Mouse (Mus musculus) spleen, adult 2 months (tissue): Measurements from ENCODE around the gene Olfr212. TPM values are rescaled to one million over a fixed set of nuclear protein-coding genes. Genes with fewer than 3 reads are reported as not detected.
"Not testable (repeated sequence)": the region's sequence is repeated elsewhere in the genome, so short reads cannot be mapped to it uniquely, and the experiment has no call there.

ENCODE experiments used
- DNase-seq, 2 experiments: peaks; one replicate each; pipeline versions ENCODE4 v3.0.0 to v3.0.0-alpha.2; 2012 to 2021; ENCODE audit warnings: low spot score in 2 of 2, low read depth in 1 of 2
- H3K27ac ChIP-seq: fragments of 200-500 bp; 2 replicates; pipeline ENCODE4 v1.5.1; 2012; ENCODE audit warnings: low read length, inconsistent platforms; ENCODE audit not compliant: insufficient read depth
- H3K27me3 ChIP-seq: fragments of 200-500 bp; 2 replicates; pipeline ENCODE4 v1.6.1; 2012; ENCODE audit warnings: mild to moderate bottlenecking, moderate library complexity, low read length, inconsistent platforms; ENCODE audit not compliant: control insufficient read depth, insufficient read depth
- H3K36me3 ChIP-seq: fragments of 200-500 bp; 2 replicates; pipeline ENCODE4 v1.6.1; 2012; ENCODE audit warnings: mild to moderate bottlenecking, low read length, inconsistent platforms; ENCODE audit not compliant: control insufficient read depth, insufficient read depth
- H3K4me1 ChIP-seq: fragments of 200-500 bp; 2 replicates; pipeline ENCODE4 v1.6.1; 2011; ENCODE audit warnings: inconsistent platforms; ENCODE audit not compliant: control insufficient read depth, insufficient read depth, insufficient read length
- H3K4me3 ChIP-seq: fragments of 200-500 bp; 2 replicates; pipeline ENCODE4 v1.5.1; 2011; ENCODE audit warnings: mild to moderate bottlenecking, inconsistent platforms; ENCODE audit not compliant: insufficient read depth, insufficient read length; ENCODE audit errors: extremely low read depth
- CTCF ChIP-seq: fragments of 200-500 bp; IDR thresholded peaks from 2 replicates; pipeline ENCODE4 v1.5.1; 2011; ENCODE audit warnings: mild to moderate bottlenecking, inconsistent platforms; ENCODE audit not compliant: insufficient read depth, insufficient read length, insufficient replicate concordance; ENCODE audit errors: extremely low read depth
- POLR2A ChIP-seq: fragments of 200-500 bp; IDR thresholded peaks from 2 replicates; pipeline ENCODE4 v1.6.1; 2011; ENCODE audit warnings: low read depth, low read length, inconsistent platforms
- WGBS: fragments of 180-500 bp; shearing (Covaris S2); methylation state at CpG from one replicate; pipeline ENCODE4 v1.1.7; 2018; 5-methylcytosine and 5-hydroxymethylcytosine counted together
- polyA plus RNA-seq: library from polyadenylated mRNA; depleted of rRNA; stranded (reverse); fragments of >200 nt; gene quantifications from 2 replicates; pipeline ENCODE4 v1.2.3, GENCODE M21; 2012

Olfr212 gene
- polyA plus RNA-seq, 1 experiment = not detected

GRCm38 (mm10) chr6:116488791-116489190 lies 17.5 kb upstream of the Olfr212 start, which contains the start of gene Olfr211:
Gene Olfr211 (plus strand): TSS chr6:116489091.
- TF ChIP-seq POLR2A = no peak
- TF ChIP-seq CTCF = no peak
- H3K27ac ChIP-seq = no peak within 1 kb of the TSS
- DNase-seq = no peak
- no peaks in the 10 kb centered on the region for H3K27me3 ChIP-seq
- no peak within 1 kb of the TSS for H3K4me3 ChIP-seq
- H3K36me3 ChIP-seq = no peaks in the 10 kb centered on the region
- WGBS = 78% methylated on average over 4 of the region's 4 CpGs
- H3K4me1 ChIP-seq = no peaks in the 10 kb centered on the region

DNA sequence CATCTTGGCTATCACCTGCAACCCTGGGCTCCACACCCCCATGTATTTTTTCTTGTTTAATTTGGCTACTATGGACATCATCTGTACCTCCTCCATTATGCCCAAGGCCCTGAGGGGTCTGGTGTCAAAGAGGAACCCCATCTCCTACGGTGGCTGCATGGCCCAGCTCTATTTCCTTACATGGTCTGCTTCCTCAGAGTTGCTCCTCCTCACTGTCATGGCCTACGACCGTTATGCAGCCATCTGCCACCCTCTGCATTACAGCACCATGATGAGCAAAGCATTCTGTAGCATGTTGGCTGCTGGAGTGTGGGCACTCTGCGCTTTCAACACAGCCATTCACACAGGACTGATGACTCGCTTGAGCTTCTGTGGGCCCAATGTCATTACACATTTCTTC lies 12.6 kb upstream of the Olfr212 start:
- TF ChIP-seq CTCF = no peak
- no peak for TF ChIP-seq POLR2A
- no peak for DNase-seq
- H3K4me3 ChIP-seq = no peak overlapping the region
- WGBS = 75% methylated on average over 5 of the region's 5 CpGs
- no peaks in the 10 kb centered on the region for H3K36me3 ChIP-seq
- no peak overlapping the region for H3K27ac ChIP-seq
- no peaks in the 10 kb centered on the region for H3K4me1 ChIP-seq
- no peaks in the 10 kb centered on the region for H3K27me3 ChIP-seq

- TF ChIP-seq POLR2A = no peak
- TF ChIP-seq CTCF = no peak
- 61% methylated on average over 1 of the region's 1 CpGs for WGBS
- H3K27ac ChIP-seq = no peak overlapping the region
- no peaks in the 10 kb centered on the region for H3K36me3 ChIP-seq
- DNase-seq = no peak
- H3K27me3 ChIP-seq = no peaks in the 10 kb centered on the region
- no peaks in the 10 kb centered on the region for H3K4me1 ChIP-seq
- H3K4me3 ChIP-seq = no peak overlapping the region
Measured at GRCm38 (mm10) chr6:116495960-116496359, 10.4 kb upstream of the Olfr212 start.

- H3K4me1 ChIP-seq = no peaks in the 10 kb centered on the region
- no peak for DNase-seq
- TF ChIP-seq CTCF (no peak), POLR2A (no peak)
- no peaks in the 10 kb centered on the region for H3K27me3 ChIP-seq
- H3K27ac ChIP-seq = no peak overlapping the region
- no peak overlapping the region for H3K4me3 ChIP-seq
- no peaks in the 10 kb centered on the region for H3K36me3 ChIP-seq
Measured at GRCm38 (mm10) chr6:116514832-116515231, 8.5 kb downstream of the Olfr212 start.

DNA sequence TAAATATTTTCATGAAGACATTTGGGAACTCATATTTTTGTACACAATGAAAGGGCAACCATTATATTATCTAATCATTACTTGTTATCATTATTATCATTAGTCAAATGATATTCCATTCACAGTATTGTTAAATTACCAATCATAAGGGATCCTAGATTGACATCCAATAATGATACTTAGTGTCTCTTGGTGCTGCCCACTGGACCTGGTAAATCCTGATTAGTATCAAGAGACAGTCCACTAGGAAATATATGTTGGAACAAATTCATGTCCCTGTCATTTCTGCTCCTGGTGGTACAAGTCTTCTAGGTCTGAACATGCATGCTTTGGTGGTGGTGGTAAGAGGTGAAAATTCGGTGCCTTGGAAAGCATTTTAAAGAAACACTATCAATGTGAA lies 31.8 kb downstream of the Olfr212 start, which contains the start of gene Olfr213:
Gene Olfr213 (plus strand): TSS at position 301 of the 400 bp plus-strand sequence.
- TF ChIP-seq CTCF = no peak
- no peak for TF ChIP-seq POLR2A
- Histone ChIP-seq H3K36me3 (no peaks in the 10 kb centered on the region), H3K27me3 (no peaks in the 10 kb centered on the region), H3K27ac (no peak within 1 kb of the TSS), H3K4me3 (no peak within 1 kb of the TSS), H3K4me1 (no peaks in the 10 kb centered on the region)
- no peak for DNase-seq
- WGBS = 82% methylated on average over 1 of the region's 1 CpGs

DNA sequence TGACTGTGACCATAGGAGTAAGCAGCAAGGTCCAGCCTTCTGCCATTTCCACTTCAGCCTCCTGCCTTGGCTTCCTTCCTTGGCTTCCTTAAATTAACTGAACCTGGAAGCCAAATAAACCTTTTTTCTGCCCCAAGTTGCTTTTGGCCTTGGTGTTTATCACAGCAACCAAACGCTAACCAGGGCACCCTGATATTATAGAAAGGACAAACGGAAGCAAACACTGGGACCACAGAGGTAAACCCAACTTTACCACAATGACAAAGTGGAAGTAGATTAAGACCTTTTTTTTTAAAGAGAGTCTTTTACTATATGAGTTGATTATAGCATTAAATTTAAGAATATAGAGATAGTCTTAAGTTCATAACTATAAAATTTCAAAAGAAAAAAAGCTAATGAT lies 36.2 kb downstream of the Olfr212 start:
- WGBS = 49% methylated on average over 2 of the region's 2 CpGs
- no peaks in the 10 kb centered on the region for H3K27me3 ChIP-seq

GRCm38 (mm10) chr6:116550841-116551240 lies 44.5 kb downstream of the Olfr212 start, which contains the start of gene Gm5580:
Gene Gm5580 (plus strand): TSS chr6:116551141.
- DNase-seq, H3K36me3 ChIP-seq, H3K4me1 ChIP-seq, H3K27ac ChIP-seq, H3K27me3 ChIP-seq, H3K4me3 ChIP-seq: not testable (repeated sequence)
- WGBS = 92% methylated on average over 11 of the region's 11 CpGs

More for the DNA sequence above, 36.2 kb downstream of the Olfr212 start:
- Histone ChIP-seq H3K4me3 (no peak overlapping the region), H3K27ac (no peak overlapping the region), H3K36me3 (no peaks in the 10 kb centered on the region), H3K4me1 (no peaks in the 10 kb centered on the region)
- TF ChIP-seq POLR2A (no peak), CTCF (no peak)
- no peak for DNase-seq
